Mouse (Mus musculus) liver, adult 2 months (tissue): ENCODE data around the gene Zfp27. TPM values are rescaled to one million over a fixed set of nuclear protein-coding genes. Genes with fewer than 3 reads are reported as not detected.

ENCODE experiments used
- DNase-seq: peaks from one replicate; pipeline ENCODE4 v3.0.0-alpha.2; 2011; ENCODE audit warnings: low read depth, low spot score; ENCODE audit errors: extremely low read depth
- H3K27ac ChIP-seq: fragments of 200-500 bp; replicated peaks from 2 replicates; pipeline ENCODE4 v1.5.1; 2012; ENCODE audit warnings: low read depth, mild to moderate bottlenecking, control low read depth, inconsistent platforms, low read length; ENCODE audit not compliant: insufficient read depth
- H3K27me3 ChIP-seq: fragments of 200-500 bp; 2 replicates; pipeline ENCODE4 v1.6.1; 2012; ENCODE audit warnings: mild to moderate bottlenecking, moderate library complexity, low read length, inconsistent platforms; ENCODE audit not compliant: control insufficient read depth, insufficient read depth
- H3K36me3 ChIP-seq: fragments of 200-500 bp; 2 replicates; pipeline ENCODE4 v1.6.1; 2012; ENCODE audit warnings: low read length, inconsistent platforms; ENCODE audit not compliant: control insufficient read depth, insufficient read depth
- H3K4me1 ChIP-seq: fragments of 200-500 bp; 2 replicates; pipeline ENCODE4 v1.6.1; 2011; ENCODE audit warnings: low read length; ENCODE audit not compliant: control insufficient read depth, insufficient read depth
- H3K4me3 ChIP-seq: fragments of 200-500 bp; 2 replicates; pipeline ENCODE4 v1.5.1; 2011; ENCODE audit warnings: low read depth, mild to moderate bottlenecking, control low read depth, low read length, moderate library complexity; ENCODE audit not compliant: insufficient read depth
- H3K79me2 ChIP-seq: fragments of 200-500 bp; 2 replicates; pipeline ENCODE4 v1.6.1; 2012; ENCODE audit warnings: inconsistent platforms, mild to moderate bottlenecking, low read length, moderate library complexity; ENCODE audit not compliant: control insufficient read depth, insufficient read depth
- H3K9ac ChIP-seq: fragments of 200-500 bp; 2 replicates; pipeline ENCODE4 v1.6.1; 2012; ENCODE audit warnings: low read depth, mild to moderate bottlenecking, control low read depth, inconsistent platforms, low read length
- CTCF ChIP-seq: fragments of 200-500 bp; IDR thresholded peaks from 2 replicates; pipeline ENCODE4 v1.5.1; 2011; ENCODE audit warnings: low read depth, low read length, control low read depth
- POLR2A ChIP-seq: fragments of 200-500 bp; IDR thresholded peaks from 2 replicates; pipeline ENCODE4 v1.6.1; 2011; ENCODE audit warnings: low read length, control low read depth; ENCODE audit not compliant: insufficient read depth; ENCODE audit errors: extremely low read depth
- WGBS: fragments of 180-500 bp; shearing (Covaris S2); methylation state at CpG from one replicate; pipeline ENCODE4 v1.1.7; 2018; 5-methylcytosine and 5-hydroxymethylcytosine counted together
- polyA plus RNA-seq: library from polyadenylated mRNA; depleted of rRNA; stranded (reverse); fragments of >200 nt; gene quantifications from 2 replicates; pipeline ENCODE4 v1.2.3, GENCODE M21; 2012
- total RNA-seq: library from RNA; depleted of rRNA; stranded (reverse); fragments of >200 nt; gene quantifications from 2 replicates; pipeline ENCODE4 v1.2.3, GENCODE M21; 2014

Zfp27 gene
- total and polyA plus RNA-seq, 2 experiments: 1.3 to 4.6 TPM

DNA sequence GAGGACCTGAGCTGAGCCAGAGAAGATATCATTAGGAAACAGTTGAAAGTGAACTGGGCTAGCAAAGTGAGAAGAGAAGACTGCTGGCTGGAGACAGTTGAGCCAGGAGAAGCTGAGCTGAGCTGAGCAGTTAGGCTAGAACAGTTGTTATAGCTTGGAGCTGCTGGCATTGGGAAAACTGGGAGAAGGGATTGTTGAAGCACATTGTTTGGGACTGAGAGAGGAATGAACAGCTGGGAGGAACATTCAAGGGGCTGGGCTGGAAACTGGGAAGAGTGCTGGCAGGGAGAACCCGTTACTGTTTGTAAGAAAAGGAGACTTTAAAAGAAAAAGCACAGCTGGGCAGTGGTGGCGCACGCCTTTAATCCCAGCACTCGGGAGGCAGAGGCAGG is 11.7 kb upstream of the Zfp27 start:
- Histone ChIP-seq H3K27ac (no peak overlapping the region), H3K4me3 (no peak overlapping the region), H3K79me2 (no peaks in the 10 kb centered on the region), H3K9ac (no peak overlapping the region), H3K27me3 (no peaks in the 10 kb centered on the region), H3K36me3 (peaks cover 25% of the 10 kb centered on the region), H3K4me1 (no peaks in the 10 kb centered on the region)
- TF ChIP-seq POLR2A: no peak
- no peak for TF ChIP-seq CTCF
- 85% methylated on average over 4 of the region's 4 CpGs for WGBS
- DNase-seq: no peak

DNA sequence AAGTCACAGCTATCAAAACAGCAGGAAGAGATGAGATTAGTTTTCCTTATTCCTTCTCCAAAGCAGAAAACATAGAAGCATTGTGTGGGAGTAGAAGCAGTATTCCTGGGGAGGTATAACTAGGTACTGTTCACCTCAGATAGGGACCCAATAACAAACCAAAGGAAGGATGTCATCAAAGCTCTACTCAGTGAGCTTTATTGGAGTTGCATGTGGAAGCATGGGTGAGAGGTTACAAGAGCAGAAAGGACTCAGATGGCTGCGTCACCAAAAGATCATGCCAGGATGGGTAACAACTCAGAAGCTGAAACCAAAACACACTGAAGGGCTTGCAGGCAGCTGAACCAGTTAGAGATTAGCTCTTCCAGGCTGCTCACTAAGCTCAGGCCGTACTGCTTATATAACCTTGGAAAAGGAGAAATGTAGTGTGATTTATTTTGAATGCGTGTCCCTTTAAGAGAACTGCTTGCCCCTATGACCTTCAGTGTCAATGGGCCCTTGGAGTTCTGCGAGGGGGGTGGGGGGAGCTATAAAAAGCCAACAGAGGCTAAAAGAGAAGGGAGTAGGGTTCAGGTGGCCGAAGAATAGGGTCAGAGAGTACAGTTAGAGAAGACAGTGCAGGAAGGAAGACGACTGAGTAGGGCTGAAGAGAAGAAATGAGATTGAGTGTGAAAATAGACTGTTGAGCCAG is 11.1 kb upstream of the Zfp27 start:
- Histone ChIP-seq H3K9ac (no peak overlapping the region), H3K79me2 (no peaks in the 10 kb centered on the region), H3K27me3 (no peaks in the 10 kb centered on the region), H3K4me3 (no peak overlapping the region), H3K4me1 (no peaks in the 10 kb centered on the region), H3K27ac (no peak overlapping the region), H3K36me3 (peaks cover 29% of the 10 kb centered on the region)
- no peak for TF ChIP-seq CTCF
- TF ChIP-seq POLR2A: no peak
- WGBS: 37% methylated on average over 6 of the region's 6 CpGs
- DNase-seq: no peak

DNA sequence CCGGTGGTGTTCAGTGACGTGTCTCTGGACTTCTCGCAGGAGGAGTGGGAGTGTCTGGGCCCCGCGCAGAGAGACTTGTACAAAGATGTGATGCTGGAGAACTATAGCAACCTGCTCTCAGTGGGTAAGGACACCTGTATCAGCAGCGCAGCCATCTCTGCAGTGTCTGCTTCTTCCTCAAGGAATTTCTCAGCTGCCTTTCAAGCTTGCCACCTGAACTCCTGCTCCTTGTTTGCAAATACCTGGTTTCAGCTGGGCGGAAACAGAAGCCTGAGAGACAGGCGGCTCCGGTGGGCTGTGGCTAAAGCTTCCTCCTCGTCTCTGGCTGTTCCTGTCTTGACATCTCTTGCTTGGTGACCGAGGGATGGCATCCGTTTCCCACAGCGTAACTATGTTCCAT is 5.8 kb upstream of the Zfp27 start:
- DNase-seq: no peak
- 94% methylated on average over 13 of the region's 13 CpGs for WGBS
- TF ChIP-seq POLR2A: no peak
- no peak for TF ChIP-seq CTCF

DNA sequence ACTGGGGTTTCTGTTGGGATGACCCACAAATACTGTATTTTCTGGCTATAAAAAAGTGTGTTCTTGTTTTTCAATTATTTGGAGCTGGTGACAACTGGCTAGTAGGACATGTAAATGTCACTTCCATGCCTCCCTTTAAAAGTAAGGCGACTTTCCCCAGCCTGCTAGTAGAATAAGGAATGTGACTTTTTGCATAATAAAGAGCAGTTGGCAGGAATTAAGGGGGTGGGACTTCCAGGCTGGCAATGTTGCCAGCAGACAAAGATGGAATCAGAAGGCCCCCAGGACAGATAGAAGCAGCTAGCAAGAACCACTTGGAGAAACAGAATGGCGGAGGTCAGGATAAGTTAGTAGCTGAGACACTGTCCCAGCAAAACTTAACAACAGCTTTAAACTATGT is 3.9 kb upstream of the Zfp27 start:
- H3K79me2 ChIP-seq: no peaks in the 10 kb centered on the region; the same call in 1 of the 2 replicates
- no peaks in the 10 kb centered on the region for H3K27me3 ChIP-seq
- no peak overlapping the region for H3K27ac ChIP-seq
- H3K4me1 ChIP-seq: no peaks in the 10 kb centered on the region
- H3K9ac ChIP-seq: no peak overlapping the region
- peaks cover 34% of the 10 kb centered on the region for H3K36me3 ChIP-seq
- H3K4me3 ChIP-seq: no peak overlapping the region
- WGBS: 92% methylated on average over 2 of the region's 2 CpGs
- no peak for DNase-seq
- TF ChIP-seq CTCF: no peak
- no peak for TF ChIP-seq POLR2A

More for the DNA sequence above, 5.8 kb upstream of the Zfp27 start:
- no peaks in the 10 kb centered on the region; the same call in 1 of the 2 replicates for H3K79me2 ChIP-seq
- H3K4me3 ChIP-seq: no peak overlapping the region
- H3K4me1 ChIP-seq: no peaks in the 10 kb centered on the region
- H3K36me3 ChIP-seq: peaks cover 40% of the 10 kb centered on the region
- no peak overlapping the region for H3K27ac ChIP-seq
- H3K9ac ChIP-seq: no peak overlapping the region
- no peaks in the 10 kb centered on the region for H3K27me3 ChIP-seq

DNA sequence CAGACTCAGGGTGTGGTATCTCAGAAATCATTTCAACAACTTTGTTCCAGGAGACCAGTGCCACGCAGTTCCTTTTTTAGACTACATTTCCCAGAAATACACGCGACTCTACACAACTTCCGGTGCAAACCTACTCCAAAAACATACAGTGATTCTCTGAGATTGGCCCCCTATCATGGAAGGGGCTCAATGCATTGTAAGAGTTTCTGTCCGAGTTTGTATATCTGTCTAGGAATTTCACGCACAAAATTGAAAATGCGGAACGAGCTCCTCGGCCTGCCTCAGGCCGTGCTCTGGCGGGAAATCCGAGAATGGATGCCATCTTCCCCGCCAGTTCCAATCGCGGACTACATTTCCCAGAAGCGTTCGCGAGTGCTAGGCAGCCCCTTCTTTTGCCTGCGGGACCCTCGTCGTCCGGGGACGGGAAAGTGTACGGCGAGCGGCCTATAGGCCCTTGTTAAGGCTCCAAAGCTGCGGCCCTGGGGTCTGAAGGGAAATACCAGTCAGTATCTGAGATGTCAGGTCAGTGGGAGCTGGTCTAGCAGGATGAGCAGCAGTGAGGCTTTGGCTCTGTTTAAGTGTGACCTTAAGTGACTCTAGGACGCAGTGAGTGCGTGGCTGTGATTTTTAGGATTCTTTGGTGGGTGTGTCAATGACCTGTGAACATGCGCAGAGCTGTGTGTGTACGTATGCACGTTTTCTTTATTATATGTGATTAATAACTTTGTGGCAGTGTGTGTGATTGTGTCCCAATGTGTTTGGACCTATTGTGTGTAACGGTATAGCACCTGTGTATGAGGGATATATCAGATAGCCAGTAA is 2.0 kb upstream of the Zfp27 start, which contains the start of gene Zfp383:
Gene Zfp383, plus strand, starts transcription at position 94 of the 821 bp plus-strand sequence.
- Histone ChIP-seq H3K79me2 (no peaks in the 10 kb centered on the region; the same call in 1 of the 2 replicates), H3K27ac (peak within 1 kb of the TSS; percentile 93), H3K9ac (peak within 1 kb of the TSS; percentile 79), H3K4me3 (peak within 1 kb of the TSS; percentile 77), H3K4me1 (no peaks in the 10 kb centered on the region), H3K36me3 (peaks cover 23% of the 10 kb centered on the region), H3K27me3 (no peaks in the 10 kb centered on the region)
- peak; percentile 87 for DNase-seq
- no peak for TF ChIP-seq POLR2A
- no peak for TF ChIP-seq CTCF
- WGBS: under 1% methylated on average over 33 of the region's 33 CpGs

DNA sequence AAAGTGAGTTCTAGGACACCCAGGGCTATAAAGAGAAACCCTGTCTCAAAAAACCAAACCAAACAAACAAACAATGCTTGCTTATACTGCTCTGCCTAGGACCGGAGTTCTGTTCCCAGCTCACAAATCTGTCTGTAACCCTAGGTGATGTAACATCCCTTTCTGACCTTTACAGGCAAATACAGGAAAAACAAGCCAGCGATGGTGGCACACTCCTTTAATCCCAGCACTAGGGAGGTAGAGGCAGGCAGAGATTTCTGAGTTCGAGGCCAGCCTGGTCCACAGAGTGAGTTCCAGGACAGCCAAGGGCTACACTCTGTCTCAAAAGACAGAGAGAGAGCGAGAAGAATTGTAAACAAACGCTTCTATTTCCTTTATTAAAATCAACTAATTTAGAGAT is 834 bp upstream of the Zfp27 start:
- Histone ChIP-seq H3K4me1 (no peaks in the 10 kb centered on the region), H3K27ac (no peak overlapping the region), H3K9ac (no peak overlapping the region), H3K36me3 (peaks cover 20% of the 10 kb centered on the region), H3K4me3 (no peak overlapping the region), H3K79me2 (no peaks in the 10 kb centered on the region; the same call in 1 of the 2 replicates), H3K27me3 (no peaks in the 10 kb centered on the region)
- TF ChIP-seq CTCF (no peak), POLR2A (no peak)
- DNase-seq: no peak
- 88% methylated on average over 5 of the region's 5 CpGs for WGBS
